Mouse (Mus musculus): ENCODE results near the gene Ptprn. TPM values are rescaled to one million over a fixed set of nuclear protein-coding genes. Genes with fewer than 3 reads are reported as not detected.

Gene Ptprn
- polyA plus RNA-seq (2012; rRNA removed): 172 and 180 TPM in 2 replicates

DNA sequence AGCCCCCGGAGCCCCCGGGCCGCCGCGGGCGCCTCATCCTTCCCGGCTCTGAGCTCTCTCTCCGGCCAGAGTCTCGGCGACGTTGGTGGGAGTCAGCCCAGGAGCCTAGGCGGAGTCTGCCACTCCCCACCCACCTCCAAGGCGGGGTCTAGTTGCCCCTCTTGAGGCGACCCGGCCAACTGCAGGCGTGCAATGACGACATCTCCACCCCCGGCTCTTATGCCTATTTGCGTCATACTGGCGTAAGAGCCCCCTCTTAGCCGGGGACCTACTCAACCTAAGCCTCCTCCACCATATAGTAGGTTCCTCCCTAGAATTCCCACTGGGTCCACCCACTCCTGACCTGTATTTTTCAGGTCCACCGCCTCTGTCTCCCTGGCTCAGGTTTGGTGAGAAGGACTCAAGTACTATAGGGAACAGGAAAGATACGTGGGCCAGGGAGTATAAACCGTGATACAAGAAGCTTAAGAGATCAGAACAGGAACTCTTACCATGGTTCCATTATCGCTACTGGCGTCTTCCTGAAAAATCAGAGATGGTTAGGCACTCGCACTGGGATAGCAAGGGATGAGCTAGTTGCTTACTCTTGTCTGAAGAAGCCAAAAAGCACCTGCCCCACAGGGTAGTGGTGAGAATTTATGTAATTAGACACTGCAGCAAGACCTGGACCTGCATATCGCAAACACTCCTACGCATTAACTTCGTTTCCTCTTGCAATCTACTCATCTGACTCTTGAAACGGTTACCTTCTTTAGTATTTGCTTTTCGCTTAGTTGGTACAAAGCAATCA is at the start of gene Ptprn:
Ptprn (minus strand) TSS at position 412 of the 790 bp plus-strand sequence.
- Histone ChIP-seq H3K27ac (ENCODE audit: insufficient read depth, low read length) (peak within 1 kb of the TSS; percentile 63), H3K4me1 (ENCODE audit: control insufficient read depth, insufficient read depth, low read length) (peaks cover 3% of the 10 kb centered on the region; the same call in 1 of the 2 replicates), H3K4me3 (replicated peaks; ENCODE audit: insufficient read depth, low read depth, low read length) (peak within 1 kb of the TSS; percentile 77), H3K27me3 (ENCODE audit: control insufficient read depth, insufficient read depth, low read length) (no peaks in the 10 kb centered on the region)
- DNase-seq: peak; percentile 88 to 91
- WGBS: 7% methylated on average over 32 of the region's 32 CpGs
- TF ChIP-seq CTCF (IDR thresholded peaks at IDR 0.05; ENCODE audit: borderline replicate concordance, insufficient read depth, low read depth, low read length) (0 out of 2 replicates have a peak, but pooled peaks have one; percentile 15), POLR2A (IDR thresholded peaks at IDR 0.05; ENCODE audit: borderline replicate concordance, insufficient read depth, low read length) (peak; percentile 49; the same call in 1 of the 2 replicates)

DNA sequence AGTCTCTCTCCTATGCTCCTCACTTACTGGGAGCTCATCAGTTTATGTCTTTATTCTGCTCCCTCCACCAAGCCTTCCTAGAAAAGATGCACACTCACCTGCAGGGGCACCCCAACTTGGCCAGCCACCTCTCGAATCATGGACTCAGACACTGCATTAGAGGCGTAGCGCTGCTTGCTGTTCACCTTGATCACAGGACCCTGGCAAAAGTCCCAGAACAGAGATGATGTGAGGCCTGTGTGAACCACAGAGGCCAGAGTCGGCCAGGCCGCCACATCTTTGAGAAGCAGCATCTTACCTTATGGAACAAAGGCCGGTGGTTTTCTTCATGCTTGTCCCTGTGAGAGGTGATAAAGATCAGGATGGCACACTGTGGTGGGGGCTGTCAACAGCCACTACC is 47.4 kb upstream of the Ptprn start:
- no peak for TF ChIP-seq CTCF (IDR thresholded peaks at IDR 0.05; ENCODE audit: borderline replicate concordance, insufficient read depth, low read depth, low read length)
- TF ChIP-seq POLR2A (IDR thresholded peaks at IDR 0.05; ENCODE audit: borderline replicate concordance, insufficient read depth, low read length): no peak
- no peak overlapping the region for H3K4me3 ChIP-seq (replicated peaks; ENCODE audit: insufficient read depth, low read depth, low read length)
- 85% methylated on average over 6 of the region's 6 CpGs for WGBS

GRCm38 (mm10) chr1:75304662-75305061 is 40.4 kb upstream of the Ptprn start:
- Histone ChIP-seq H3K4me1 (ENCODE audit: control insufficient read depth, insufficient read depth, low read length) (no peaks in the 10 kb centered on the region), H3K27ac (ENCODE audit: insufficient read depth, low read length) (no peak overlapping the region), H3K27me3 (ENCODE audit: control insufficient read depth, insufficient read depth, low read length) (no peaks in the 10 kb centered on the region), H3K4me3 (replicated peaks; ENCODE audit: insufficient read depth, low read depth, low read length) (no peak overlapping the region)
- TF ChIP-seq CTCF (IDR thresholded peaks at IDR 0.05; ENCODE audit: borderline replicate concordance, insufficient read depth, low read depth, low read length) (no peak), POLR2A (IDR thresholded peaks at IDR 0.05; ENCODE audit: borderline replicate concordance, insufficient read depth, low read length) (no peak)
- no peak for DNase-seq
- 63% methylated on average over 2 of the region's 2 CpGs for WGBS

More for the DNA sequence above, 47.4 kb upstream of the Ptprn start:
- no peak for DNase-seq
- Histone ChIP-seq H3K27ac (ENCODE audit: insufficient read depth, low read length) (no peak overlapping the region), H3K27me3 (ENCODE audit: control insufficient read depth, insufficient read depth, low read length) (no peaks in the 10 kb centered on the region), H3K4me1 (ENCODE audit: control insufficient read depth, insufficient read depth, low read length) (no peaks in the 10 kb centered on the region)

DNA sequence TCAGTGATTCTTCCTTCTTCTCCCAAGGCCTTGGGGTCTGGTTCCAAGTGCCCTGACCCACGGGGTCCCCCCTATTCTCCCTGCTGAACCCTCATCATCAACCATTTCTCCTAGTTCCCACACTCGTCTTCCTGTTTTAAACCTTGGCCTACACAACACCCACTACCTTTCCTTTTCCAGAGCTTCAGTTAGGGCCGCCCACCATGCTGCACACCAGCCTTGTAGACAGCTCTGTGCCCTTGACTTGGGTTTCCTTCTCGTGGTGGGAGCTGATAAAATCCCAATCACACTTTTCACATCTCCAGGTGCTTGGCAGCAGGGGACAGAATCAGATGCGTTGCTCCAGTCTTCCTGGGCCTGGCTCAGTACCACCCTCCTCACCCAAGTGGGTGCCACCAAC is 30.0 kb upstream of the Ptprn start:
- WGBS: 75% methylated on average over 5 of the region's 5 CpGs
- H3K4me1 ChIP-seq (ENCODE audit: control insufficient read depth, insufficient read depth, low read length): no peaks in the 10 kb centered on the region; the same call in 1 of the 2 replicates

GRCm38 (mm10) chr1:75293331-75293701 is 29.0 kb upstream of the Ptprn start:
- WGBS: 92% methylated on average over 5 of the region's 5 CpGs
- H3K4me1 ChIP-seq (ENCODE audit: control insufficient read depth, insufficient read depth, low read length): no peaks in the 10 kb centered on the region; the same call in 1 of the 2 replicates
- no peak overlapping the region for H3K4me3 ChIP-seq (replicated peaks; ENCODE audit: insufficient read depth, low read depth, low read length)
- H3K27me3 ChIP-seq (ENCODE audit: control insufficient read depth, insufficient read depth, low read length): no peaks in the 10 kb centered on the region
- no peak overlapping the region for H3K27ac ChIP-seq (ENCODE audit: insufficient read depth, low read length)
- TF ChIP-seq POLR2A (IDR thresholded peaks at IDR 0.05; ENCODE audit: borderline replicate concordance, insufficient read depth, low read length) (no peak), CTCF (IDR thresholded peaks at IDR 0.05; ENCODE audit: borderline replicate concordance, insufficient read depth, low read depth, low read length) (no peak)
- no peak for DNase-seq

More for the DNA sequence above, 30.0 kb upstream of the Ptprn start:
- H3K27me3 ChIP-seq (ENCODE audit: control insufficient read depth, insufficient read depth, low read length): no peaks in the 10 kb centered on the region
- no peak overlapping the region for H3K27ac ChIP-seq (ENCODE audit: insufficient read depth, low read length)
- no peak overlapping the region for H3K4me3 ChIP-seq (replicated peaks; ENCODE audit: insufficient read depth, low read depth, low read length)
- TF ChIP-seq CTCF (IDR thresholded peaks at IDR 0.05; ENCODE audit: borderline replicate concordance, insufficient read depth, low read depth, low read length): no peak
- TF ChIP-seq POLR2A (IDR thresholded peaks at IDR 0.05; ENCODE audit: borderline replicate concordance, insufficient read depth, low read length): no peak
- no peak for DNase-seq

DNA sequence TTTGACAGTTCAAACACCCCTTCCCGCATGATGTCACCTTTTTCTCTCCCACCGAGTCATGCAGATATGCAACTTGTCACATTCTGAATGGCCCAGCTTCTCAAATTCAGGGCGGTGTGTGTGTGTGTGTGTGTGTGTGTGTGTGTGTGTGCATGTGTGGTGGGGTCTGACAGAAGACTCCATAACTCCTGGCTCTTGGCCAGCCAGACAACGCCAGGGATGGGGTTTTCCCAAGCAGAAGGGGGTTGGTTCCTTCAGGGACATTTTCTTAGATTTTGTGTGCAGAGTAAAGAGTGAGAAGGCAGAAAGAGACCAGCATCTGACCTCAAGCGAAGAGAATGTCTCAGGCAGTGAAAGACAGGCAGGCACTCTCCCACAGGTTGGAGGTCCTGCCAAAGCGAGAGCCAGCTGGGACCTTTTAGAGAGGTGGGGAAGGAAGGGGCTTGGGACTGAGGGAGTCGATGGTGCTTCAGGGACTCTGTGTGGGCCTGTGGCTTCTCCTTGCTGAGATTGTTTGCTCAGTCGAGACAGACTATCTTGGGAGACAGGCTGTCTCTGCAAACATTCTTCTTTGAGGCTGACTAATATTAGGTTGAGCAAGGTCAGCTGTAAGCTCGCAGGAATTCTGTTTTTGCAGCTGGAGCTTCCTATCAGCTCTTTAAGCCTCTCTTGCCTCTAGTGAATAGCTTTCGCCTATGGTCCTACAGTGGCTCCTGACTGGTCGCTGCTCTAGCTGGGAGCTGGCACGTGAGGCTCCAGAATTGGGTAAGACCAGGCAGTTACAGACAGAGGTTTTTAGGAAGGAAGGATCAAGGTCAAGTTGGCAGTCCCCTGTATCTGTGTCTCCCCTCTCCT is 28.4 kb upstream of the Ptprn start:
- WGBS: 54% methylated on average over 12 of the region's 12 CpGs

GRCm38 (mm10) chr1:75291321-75291720 is 27.0 kb upstream of the Ptprn start:
- Histone ChIP-seq H3K4me3 (replicated peaks; ENCODE audit: insufficient read depth, low read depth, low read length) (no peak overlapping the region), H3K27me3 (ENCODE audit: control insufficient read depth, insufficient read depth, low read length) (no peaks in the 10 kb centered on the region), H3K27ac (ENCODE audit: insufficient read depth, low read length) (no peak overlapping the region), H3K4me1 (ENCODE audit: control insufficient read depth, insufficient read depth, low read length) (no peaks in the 10 kb centered on the region; the same call in 1 of the 2 replicates)
- no peak for DNase-seq
- WGBS: 26% methylated on average over 8 of the region's 8 CpGs
- TF ChIP-seq POLR2A (IDR thresholded peaks at IDR 0.05; ENCODE audit: borderline replicate concordance, insufficient read depth, low read length) (no peak), CTCF (IDR thresholded peaks at IDR 0.05; ENCODE audit: borderline replicate concordance, insufficient read depth, low read depth, low read length) (no peak)

More for the DNA sequence above, 28.4 kb upstream of the Ptprn start:
- no peak overlapping the region for H3K27ac ChIP-seq (ENCODE audit: insufficient read depth, low read length)
- no peak for DNase-seq
- H3K27me3 ChIP-seq (ENCODE audit: control insufficient read depth, insufficient read depth, low read length): no peaks in the 10 kb centered on the region
- no peaks in the 10 kb centered on the region; the same call in 1 of the 2 replicates for H3K4me1 ChIP-seq (ENCODE audit: control insufficient read depth, insufficient read depth, low read length)
- TF ChIP-seq CTCF (IDR thresholded peaks at IDR 0.05; ENCODE audit: borderline replicate concordance, insufficient read depth, low read depth, low read length): no peak
- TF ChIP-seq POLR2A (IDR thresholded peaks at IDR 0.05; ENCODE audit: borderline replicate concordance, insufficient read depth, low read length): no peak
- H3K4me3 ChIP-seq (replicated peaks; ENCODE audit: insufficient read depth, low read depth, low read length): no peak overlapping the region

Measured in cerebellum, adult 2 months (tissue).